Mouse (Mus musculus) liver, adult (tissue): Measurements from ENCODE around the gene Myl4.

ENCODE experiments used
- GATA4 ChIP-seq: IDR thresholded peaks from 2 replicates; pipeline ENCODE4 v1.6.1; 2014; ENCODE audit warnings: mild to moderate bottlenecking, low read length; ENCODE audit not compliant: insufficient replicate concordance

Gene Myl4

GRCm38 (mm10) chr11:104565172-104565571 is 14.7 kb downstream of the Myl4 start:
- TF ChIP-seq GATA4, result no peak

GRCm38 (mm10) chr11:104566097-104566496 is 15.6 kb downstream of the Myl4 start:
- TF ChIP-seq GATA4, result no peak

DNA sequence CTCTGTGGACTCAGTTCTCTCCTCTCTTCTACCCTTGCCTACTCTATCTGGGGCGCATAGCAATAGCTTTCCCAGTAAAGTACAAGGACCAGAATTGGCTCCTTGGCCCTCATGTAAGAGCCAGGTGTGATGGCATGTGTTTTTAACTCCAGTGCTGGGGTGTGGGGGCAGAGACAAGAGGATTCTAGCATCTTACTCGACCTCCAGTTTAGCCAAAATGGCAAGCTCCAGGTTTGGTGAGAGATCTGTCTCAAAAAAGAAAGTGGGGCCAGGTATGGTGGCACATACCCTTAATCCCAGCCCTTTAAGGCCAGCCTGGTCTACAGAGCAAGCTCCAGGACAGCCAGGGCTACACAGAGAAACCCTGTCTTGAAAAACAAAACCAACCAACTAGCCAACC is 16.3 kb downstream of the Myl4 start:
- TF ChIP-seq GATA4, result no peak

- no peak for TF ChIP-seq GATA4
Measured at GRCm38 (mm10) chr11:104567736-104568135, 17.3 kb downstream of the Myl4 start.

GRCm38 (mm10) chr11:104568326-104568725 is 17.9 kb downstream of the Myl4 start:
- no peak for TF ChIP-seq GATA4

GRCm38 (mm10) chr11:104572091-104572490 is 21.6 kb downstream of the Myl4 start:
- no peak for TF ChIP-seq GATA4

GRCm38 (mm10) chr11:104572566-104572965 is 22.1 kb downstream of the Myl4 start:
- TF ChIP-seq GATA4, result no peak

GRCm38 (mm10) chr11:104576772-104577612 is 26.5 kb downstream of the Myl4 start:
- no peak for TF ChIP-seq GATA4

- TF ChIP-seq GATA4, result no peak
Measured at GRCm38 (mm10) chr11:104578074-104578473, 27.6 kb downstream of the Myl4 start.

DNA sequence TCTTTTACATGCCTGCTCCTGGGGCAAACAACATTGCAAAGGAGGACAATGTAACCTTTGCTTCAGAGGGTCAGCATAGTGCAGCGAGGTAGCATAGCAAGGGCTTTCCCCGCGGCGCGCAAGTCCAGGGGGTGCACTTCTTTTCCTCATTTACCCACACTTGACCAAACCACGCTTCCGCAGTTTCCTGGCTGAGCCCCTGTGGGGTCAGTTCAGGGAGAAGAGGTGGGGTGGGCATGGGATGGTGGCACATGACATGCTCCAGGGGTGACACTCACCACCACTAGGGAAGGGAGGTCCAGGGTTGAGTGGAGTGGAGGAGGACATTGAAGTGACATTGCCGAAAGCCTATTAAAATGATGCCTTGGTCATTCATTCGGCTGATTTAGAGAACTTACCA is 28.6 kb downstream of the Myl4 start:
- TF ChIP-seq GATA4, result no peak

- TF ChIP-seq GATA4, result no peak
Measured at GRCm38 (mm10) chr11:104579575-104579974, 29.1 kb downstream of the Myl4 start.

DNA sequence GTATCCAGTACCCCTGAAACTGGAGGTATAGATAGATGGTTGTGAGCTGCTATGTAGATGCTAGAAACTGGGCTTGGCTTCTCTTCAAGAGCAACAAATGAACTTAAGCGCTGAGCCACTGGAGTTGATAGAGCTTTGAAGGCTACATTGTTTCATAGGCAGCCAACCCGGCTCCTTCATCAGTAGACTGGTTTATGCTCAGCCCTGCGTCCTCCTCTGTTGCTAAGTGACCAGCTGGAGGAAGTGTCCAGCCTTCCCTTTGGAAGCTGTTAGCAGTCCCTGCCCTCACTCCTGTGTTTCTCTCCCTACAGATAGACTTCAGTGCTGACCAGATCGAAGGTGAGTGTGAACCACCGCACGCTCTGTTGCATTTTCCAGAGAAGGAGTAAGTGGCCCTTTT is 29.6 kb downstream of the Myl4 start:
- TF ChIP-seq GATA4, result no peak

- no peak for TF ChIP-seq GATA4
Measured at GRCm38 (mm10) chr11:104580606-104581005, 30.1 kb downstream of the Myl4 start.

- no peak for TF ChIP-seq GATA4
Measured at GRCm38 (mm10) chr11:104581446-104582307, 31.2 kb downstream of the Myl4 start.

- no peak for TF ChIP-seq GATA4
Measured at GRCm38 (mm10) chr11:104582308-104582606, 31.8 kb downstream of the Myl4 start.
